Mouse (Mus musculus) embryo, embryonic 10 days (tissue): ENCODE results near the gene Farp1.
"Not testable (repeated sequence)": the region's sequence is repeated elsewhere in the genome, so short reads cannot be mapped to it uniquely, and the experiment has no call there.

Source experiments
- DNase-seq: peaks from one replicate; pipeline ENCODE4 v3.0.0-alpha.2; 2015; ENCODE audit warnings: low spot score

Gene Farp1

DNA sequence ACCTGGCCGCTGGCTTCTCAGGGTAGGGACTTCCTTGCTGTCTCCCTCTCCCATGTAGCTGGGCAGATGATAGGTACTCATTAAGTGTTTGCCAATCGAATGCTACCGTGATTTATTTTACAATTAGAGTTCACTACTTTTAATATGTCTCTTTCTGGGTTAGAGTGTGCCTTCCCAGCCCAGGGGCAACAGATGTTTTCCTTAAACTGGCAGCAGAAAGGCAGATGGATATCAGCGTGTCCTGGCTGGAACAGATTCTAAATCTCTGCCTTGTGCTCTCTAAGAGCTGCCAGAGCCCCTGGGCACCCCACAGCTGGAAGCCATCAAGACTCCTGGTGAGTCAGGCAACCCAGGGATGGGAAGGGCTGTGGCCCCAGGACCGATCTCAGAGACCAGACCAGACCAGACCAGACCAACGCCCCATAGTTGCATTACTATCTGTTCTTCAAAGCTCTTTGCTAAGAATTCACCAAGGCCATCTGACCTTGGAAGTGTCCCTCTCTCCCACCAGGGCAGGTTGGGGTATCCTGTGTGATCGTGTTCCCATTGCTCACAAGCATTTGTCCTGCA is 69.8 kb downstream of the Farp1 start:
- DNase-seq, result peak; percentile 48

DNA sequence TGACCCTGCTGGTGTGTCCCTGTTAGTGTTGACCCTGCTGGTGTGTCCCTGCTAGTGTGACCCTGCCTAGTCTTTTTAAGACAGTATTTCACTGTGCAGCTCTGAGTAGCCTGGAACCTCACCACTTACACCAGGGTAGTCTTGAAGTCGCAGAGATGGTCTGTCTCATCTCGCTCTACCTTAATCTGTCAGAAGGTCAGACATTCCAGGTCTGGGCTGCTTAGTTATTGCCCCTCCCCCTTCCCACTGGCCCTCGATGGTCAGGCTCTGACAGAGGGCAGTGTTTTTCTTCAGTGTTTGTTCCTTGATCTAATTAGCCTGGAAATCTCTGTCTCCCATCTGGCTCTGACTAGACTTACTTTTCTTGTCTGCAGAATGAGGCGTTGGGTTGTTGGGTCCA is 71.9 kb downstream of the Farp1 start:
- DNase-seq, result peak; percentile 54

DNA sequence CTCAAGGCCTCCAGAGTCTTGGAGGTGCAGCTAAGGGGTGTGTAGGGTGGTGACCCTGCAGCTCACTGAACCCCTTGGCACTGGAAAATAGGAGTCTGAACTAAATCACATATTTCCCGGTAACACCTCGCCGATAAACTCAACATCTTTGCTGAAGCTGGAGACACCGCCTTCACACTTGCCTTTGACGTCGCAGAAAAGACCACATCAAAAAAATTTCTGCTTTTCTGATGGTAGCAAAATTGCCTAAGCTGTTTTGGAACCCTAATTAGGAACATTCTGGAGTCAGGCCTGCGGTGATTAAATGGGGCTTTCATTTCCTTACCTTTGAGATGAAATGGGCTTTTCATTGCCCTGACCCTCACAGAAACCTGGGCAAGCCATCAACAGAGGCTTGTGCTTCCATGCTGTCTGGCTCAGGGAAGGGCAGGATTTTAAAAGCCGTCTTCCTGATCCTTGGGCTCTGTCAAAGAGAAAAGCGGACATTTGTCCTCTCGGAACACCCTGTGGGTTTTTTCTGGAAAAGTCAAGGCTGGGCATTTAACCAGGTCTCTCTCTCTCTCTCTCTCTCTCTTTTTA is 72.8 kb downstream of the Farp1 start:
- no peak for DNase-seq

DNA sequence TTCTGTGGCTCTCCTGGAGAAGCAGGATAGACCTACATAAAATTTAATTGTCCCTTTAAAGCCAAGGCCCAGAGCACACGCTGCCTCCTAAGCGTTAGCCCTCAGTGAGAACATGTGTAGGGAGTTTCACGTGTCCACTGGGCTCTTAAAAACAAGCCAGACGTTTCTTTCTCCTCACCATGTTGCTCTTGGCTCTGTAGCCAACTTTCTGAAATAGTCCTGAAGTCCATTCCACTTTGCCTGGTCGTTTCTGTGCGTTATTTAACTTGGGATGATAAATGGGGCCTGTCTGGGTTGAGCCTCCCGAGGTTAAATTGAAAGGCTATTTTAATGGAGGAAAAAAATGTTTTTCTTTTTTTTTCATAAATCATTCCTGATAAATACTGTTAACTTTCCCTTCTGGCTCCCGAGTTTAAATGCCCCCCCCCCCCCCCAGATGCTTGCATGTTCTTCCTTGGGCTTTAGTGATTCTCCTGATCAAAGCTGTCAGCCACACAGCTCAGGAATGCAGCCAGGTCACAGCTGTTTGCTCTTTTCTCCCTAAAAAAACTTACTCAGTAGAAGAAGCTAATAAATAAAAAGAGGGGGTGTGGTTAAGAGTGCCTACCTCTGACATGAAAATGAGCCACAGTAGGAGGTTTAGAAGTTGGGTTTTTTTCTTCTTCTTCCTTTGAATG is 73.6 kb downstream of the Farp1 start:
- peak; percentile 69 for DNase-seq

DNA sequence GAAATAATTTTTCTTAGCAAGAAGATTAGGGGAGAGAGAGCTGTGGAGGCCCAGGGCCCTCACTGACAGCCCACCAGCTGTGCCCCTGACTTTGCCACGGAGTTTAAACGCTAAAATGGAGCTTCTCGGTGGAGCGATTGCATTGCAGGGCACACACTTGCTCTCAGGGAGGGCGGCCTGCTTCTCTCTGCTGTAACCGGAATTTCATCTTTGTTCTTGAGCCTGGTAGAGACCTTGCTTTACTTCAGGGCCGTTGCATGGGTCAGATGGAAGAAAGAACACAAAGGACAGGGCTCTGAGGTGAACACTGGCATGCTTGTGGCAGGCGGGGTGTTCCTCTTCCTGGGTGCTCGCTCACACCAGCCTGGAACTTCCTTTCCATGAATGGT is 74.1 kb downstream of the Farp1 start:
- DNase-seq, result peak; percentile 65

DNA sequence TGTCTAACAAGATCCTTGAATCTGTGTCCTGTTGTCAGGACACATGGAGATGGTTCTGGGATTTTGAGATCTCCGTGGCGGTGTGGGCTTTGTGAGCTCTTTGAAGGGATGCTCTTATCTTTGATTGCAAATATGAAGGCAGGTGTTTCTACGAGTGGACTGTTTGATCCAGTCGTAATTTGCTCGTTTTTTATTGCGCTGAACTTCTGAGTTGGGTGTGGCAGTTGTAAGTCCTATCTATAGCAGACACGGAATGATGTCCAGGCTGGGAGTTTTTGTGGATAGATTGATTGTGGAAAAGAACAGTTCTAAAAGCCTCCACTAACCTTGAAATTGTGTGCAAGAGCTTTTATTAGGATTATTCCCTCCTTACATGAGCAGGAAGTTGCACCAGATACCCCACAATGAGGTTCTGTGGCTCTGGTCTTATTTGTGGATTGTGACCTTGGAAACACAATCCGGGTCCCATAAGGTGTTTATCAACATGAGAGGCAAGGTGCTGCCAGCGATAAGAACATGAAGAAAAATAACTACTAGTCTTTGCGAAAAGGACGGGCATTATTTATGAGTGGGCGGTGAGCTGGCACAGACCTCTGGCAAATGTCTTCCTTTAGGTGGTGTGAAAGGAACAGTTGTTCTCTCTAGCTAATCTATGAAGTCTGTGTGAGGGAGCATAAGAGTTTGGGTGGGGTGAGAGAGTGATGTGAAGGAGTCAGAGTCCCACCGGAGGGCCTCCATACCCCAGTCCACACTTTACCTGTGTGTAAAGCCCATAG is 75.7 kb downstream of the Farp1 start:
- DNase-seq, result no peak

DNA sequence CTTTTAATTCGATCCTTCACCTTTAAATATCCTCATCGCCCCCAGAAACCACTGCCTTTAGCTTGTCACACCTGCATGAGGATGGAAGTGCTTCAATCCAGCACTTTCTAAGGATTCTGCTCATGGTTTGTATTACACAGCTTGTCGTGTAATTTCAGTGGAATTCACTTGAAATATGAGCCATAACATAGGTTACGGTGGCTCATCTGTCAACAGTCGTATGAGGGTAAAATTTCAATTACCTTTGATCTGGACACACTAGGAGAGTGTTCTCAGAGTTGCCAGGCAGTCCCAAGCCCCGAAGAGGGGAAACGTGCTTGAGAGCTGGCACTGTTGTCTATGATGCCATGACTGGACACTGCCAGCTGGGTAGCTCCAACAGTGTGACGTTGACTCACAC is 77.1 kb downstream of the Farp1 start:
- no peak for DNase-seq

DNA sequence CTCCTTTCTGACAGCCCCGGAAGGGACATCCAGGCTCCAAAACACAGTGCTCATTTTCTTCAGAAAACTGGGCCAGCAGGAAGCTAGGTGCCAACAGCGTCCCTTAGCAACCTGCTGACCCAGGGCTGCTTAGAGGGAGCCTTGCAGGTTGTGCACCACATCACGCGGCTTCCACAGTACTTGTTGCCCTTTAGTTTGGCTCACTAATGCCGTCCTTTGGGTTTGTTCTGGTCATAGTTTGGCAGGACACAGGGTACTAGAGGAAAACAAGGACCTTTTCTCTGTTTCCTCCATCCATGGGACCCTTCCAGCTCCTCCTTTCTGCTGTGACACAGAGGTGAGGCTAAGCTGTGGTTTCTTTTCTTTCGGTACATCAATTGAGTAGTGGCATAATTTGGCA is 78.8 kb downstream of the Farp1 start:
- DNase-seq, result no peak

DNA sequence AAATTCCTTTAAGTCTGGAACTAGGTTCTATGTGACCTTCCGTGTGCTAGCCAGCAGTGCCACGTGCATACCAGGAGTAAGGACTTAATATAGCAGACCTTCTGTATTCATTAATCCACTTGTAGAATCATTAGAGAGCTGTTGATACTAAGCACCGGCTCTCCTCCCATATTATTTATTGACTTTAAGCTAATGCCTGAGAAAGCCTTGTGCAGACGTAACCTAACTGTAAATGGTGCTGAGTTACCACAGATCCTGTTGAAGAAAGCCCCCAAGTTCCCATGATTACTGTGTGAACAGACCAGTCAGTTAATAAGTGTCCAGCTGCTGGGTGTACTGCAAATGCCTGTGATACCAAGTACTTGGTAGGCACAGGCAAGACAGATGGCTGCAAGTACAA is 81.7 kb downstream of the Farp1 start:
- no peak for DNase-seq

DNA sequence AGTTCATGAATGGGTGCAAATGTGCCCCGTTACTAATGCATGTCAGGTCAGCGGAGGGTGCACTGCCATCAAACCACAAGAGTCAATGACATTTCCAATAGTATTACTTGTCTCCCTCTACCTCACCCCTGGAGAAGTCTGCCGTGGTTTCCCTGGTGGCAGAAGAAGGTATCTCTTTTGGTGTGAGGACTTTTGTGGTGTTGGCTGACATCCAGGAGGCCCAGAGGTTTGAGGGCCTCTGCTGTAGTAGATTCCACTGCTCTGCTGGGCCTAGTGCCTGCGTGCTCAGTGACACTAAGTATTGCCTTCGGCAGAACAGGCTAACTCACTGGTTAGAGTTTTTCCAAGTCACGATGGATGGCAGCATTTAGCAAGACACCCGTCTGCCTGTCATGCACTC is 83.9 kb downstream of the Farp1 start:
- no peak for DNase-seq

DNA sequence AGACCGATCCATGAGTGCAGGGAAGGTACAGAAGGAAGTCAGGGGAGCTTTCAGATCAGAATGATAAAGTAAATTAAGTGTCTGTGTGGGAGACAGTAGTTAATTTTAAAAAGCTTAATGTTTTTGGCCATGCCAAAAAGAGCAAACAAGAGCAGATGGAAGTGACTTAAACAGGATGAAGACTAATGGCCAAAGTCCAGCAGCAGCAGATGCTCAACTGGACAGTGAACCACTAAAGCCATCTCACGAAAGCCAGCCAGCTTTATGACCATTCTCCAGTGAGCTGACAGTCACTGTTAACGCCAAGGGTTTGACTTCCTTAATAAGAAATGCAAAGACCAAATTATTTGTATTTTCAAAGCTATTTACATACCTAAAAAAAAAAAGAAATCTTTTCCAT is 86.7 kb downstream of the Farp1 start:
- DNase-seq, result no peak

DNA sequence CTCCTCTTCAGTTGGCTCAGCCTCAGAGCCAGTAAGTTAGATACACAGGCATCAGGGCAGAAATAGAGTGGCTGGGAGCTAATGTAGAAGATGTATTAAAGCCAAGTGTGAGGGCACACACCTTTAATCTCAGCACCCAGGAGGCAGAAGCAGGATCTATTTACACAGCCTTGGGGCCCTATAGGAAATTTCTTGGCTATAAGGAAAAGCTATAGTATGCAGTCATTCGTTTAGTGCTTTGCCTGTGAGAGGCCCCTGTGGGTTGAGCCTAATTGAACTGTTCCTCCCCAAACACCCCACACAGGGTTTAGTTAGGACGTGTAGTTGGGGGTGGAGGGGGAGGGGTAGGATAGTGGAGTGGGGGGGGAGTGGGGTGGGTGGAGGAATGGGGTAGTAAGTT is 87.9 kb downstream of the Farp1 start:
- no peak for DNase-seq

DNA sequence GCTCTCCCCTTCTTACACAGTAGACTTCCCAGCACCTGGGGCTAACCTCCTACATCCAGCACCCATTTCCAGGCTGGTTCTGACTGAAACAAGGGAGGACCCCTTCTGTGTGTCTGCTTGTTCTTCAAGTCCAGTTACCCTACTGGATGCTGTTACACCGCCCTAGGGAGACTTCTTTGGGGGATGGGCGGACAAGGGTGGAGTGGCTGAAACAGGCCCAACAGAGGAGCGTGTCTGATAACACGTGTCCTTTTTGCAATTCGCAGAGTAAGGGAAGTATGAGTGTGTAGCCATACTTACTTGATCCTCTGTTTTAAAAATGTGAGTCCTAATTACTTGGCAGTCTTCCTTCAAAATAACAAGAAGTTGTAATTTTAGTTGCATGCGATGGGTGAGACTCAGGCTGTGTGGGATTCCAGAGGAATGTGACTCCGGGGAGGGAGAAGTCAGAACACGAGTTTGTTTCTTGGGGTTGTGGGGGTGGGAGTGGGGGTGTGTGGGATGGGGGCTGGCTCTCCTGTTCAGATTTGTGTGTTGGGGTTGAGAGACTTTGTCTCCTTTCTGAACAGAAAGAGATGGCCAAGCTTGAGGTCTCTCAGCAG is 89.5 kb downstream of the Farp1 start:
- DNase-seq, result no peak

DNA sequence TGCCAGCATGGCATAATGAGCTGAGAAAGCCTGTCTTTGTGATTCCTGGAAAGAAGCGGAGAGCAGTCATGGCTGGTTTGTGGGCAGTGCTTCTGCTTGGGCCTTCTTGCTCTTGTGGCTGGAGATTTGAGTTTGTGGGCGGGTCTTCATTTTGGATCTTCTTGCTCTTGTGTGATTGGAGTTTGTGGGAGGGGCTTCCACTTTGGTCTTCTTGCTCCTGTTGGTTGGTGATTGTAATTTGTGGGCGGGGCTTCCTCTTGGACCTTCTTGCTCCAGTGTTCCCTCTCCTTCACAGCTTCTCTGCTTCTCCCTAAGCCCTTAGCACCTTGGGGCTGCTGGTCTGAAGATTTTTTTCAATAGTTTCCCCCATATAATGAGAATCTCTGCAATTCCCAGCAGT is 90.7 kb downstream of the Farp1 start:
- no peak for DNase-seq

DNA sequence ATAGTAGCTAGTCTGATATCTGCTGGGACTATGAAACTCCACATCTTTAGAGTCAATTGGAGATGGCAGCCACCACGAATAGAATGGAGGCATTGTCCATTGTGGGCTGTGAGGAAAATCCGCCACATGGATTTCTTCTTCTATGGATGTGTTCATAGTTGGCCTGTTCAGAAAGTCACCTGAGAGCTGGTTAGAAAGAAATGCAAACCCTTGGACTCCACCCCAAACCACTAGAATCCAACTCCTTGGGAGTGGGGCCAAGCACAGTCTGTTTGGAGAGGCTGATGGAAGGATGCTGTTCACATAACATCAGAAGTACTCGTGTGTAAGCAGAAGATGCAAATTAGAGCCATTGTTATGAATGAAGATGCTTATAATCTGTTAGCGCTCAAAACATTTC is 91.3 kb downstream of the Farp1 start:
- no peak for DNase-seq

DNA sequence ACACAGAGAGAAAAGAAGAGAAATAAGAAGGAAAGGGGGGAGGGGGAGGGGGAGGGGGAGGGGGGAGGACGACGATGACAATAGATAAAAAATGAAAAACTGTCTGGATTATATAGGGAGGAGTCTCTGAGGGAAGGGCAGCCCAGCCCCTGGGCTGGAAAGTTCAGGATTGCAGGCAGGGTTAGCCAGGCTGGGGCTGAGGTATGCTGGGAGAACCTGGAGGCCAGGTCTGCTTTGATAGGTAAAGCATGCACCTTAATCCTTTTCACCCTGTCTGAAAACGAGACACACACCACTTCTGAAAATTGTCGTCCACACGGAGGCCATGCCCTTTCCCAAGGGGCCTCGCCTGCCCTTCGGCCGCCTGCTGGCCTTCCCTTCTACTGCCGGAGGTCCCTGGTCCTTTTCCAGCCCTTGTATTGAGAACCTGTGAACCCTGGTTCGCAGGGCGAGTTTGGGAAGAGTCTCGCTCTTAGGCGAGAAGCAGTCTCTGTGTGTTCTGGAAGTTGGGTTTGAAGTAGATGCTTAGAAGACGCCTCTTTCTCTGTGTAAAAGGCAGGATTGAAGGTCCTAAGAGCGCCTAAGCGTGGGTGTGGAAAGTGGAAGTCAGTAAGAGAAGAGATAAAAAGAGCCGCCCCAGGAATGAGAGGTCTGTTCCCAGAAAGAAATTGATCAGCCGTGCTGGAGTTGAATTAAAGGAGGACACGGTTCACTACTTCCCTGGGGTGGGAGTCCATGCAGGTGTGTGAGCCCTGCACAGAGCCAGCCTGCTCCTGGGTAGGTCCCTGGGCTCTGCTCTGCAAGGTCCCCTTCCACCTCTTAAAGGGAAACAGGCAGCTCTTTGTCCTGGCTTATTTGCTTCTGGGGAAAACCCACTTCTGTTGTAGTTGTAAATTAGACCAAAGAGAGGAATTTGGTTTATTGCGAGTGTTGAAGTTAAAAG is 94.1 kb downstream of the Farp1 start:
- peak; percentile 46 for DNase-seq

DNA sequence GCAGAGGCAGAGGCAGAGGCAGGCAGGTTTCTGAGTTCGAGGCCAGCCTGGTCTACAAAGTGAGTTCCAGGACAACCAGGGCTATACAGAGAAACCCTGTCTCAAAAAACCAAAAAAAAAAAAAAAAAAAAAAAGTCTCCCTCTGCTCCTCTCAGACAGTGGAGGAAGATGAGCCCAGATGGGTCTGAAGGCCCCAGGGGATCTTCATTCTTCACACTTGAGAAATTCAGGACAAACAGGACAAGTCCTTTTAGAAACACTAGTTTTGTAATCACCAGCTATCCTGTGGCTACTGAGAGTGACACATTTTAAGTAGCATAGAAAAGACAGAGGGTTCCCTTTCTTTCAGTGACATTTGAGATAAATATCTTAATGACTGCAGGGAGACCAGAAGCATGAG is 95.4 kb downstream of the Farp1 start:
- not testable (repeated sequence) for DNase-seq

DNA sequence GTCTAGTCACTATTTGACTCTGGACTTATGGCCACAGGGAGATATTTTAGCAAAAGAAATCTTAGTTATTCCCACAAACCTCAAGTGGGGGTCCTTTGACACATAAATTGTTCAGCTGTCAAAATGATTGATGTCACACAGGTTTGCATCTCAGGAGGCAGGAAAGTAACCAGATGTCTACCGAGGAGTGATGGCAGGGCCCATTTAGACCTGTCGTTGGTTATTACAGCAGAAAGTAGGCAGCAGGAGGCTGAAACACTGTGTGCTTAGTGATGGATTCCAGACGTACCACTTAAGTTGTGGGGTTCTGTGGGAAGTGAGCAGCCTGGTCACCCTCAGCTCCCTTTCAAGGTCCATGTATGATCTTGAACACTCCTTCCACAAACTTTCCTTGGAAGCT is 99.4 kb downstream of the Farp1 start:
- DNase-seq, result peak; percentile 66

DNA sequence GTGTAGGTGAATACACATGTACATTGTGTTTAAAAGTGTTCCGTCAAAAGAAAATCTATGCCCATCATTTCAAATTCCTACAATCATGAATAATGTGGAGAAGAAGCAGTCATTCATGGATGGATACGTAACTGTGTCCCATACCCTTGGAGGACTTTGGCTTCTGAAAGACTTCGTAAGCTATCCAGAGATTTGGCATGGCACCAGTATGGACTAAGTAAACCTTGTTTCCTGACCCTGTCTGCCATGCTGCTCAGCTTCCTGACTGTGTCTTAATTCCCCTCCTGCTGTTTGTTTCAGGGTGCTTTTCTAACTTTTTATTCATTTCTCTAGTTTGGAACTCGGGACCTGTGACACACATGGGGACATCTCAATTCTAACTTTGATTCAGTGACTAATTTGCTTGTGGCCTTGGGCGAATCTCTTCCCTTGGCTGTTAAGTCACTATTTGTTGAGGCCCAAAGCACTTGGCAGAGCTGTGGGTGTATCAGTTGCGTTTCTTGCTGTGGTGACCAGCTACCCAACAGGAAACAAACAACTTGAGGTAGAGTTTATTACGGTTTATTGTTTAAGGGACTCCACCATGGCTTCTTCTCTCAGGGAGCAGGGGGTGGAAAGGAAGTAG is 108.9 kb downstream of the Farp1 start:
- no peak for DNase-seq

DNA sequence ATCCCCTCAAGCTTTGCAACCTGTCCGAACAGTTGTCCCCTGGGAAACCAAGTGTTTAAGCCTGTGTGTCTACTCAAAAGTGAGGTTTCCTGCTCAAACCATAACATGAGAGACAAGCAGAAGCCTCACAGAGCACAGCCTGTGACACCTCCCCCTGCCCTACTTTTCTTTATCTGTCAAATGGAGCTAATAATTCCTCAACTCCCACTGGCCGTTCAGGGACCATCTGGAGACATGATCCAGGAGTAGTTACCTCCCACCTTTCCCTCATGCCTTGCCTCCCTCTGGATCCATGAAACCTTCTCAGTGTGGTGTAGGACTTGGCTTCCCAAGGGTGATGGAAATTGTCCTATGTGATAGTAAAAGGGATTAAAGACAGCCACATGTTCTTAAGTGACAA is 109.5 kb downstream of the Farp1 start:
- DNase-seq, result no peak

DNA sequence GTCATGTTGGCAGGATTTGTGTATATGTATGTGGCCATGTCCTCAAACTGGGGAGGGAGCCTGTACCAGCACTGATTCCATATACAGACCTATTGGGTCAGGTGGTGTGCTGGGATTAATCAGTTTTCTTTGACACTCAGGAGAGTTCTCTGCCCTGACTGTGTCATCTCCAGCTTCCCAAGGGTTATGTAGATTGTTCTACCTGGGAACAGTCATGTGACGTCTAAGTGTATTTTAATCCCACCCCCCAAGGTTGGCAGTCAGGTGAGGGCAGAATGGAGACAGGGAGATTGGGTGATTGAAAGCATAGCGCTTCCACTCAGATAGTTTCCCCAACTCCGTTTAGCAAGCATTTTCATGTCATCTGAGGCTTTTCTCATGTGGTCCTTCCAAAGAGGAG is 110.3 kb downstream of the Farp1 start:
- no peak for DNase-seq
